Mouse (Mus musculus): ENCODE measurements around the gene Clptm1.

- peak; percentile 52; the same call in 1 of the 2 replicates for TF ChIP-seq CTCF (IDR thresholded peaks at IDR 0.05; ENCODE audit: low read depth)
- no peak for TF ChIP-seq EP300 (IDR thresholded peaks at IDR 0.05; ENCODE audit: low read depth)
Observed at GRCm38 (mm10) chr7:19697949-19698906, 33.4 kb upstream of the Clptm1 start.

Measured in liver, embryonic 14.5 days (tissue).